Mouse (Mus musculus): ENCODE measurements around the gene Bdh1. TPM values are rescaled to one million over a fixed set of nuclear protein-coding genes. Genes with fewer than 3 reads are reported as not detected.

Gene Bdh1
- polyA plus RNA-seq (2017; shearing (Covaris generic)): 41.2 TPM

DNA sequence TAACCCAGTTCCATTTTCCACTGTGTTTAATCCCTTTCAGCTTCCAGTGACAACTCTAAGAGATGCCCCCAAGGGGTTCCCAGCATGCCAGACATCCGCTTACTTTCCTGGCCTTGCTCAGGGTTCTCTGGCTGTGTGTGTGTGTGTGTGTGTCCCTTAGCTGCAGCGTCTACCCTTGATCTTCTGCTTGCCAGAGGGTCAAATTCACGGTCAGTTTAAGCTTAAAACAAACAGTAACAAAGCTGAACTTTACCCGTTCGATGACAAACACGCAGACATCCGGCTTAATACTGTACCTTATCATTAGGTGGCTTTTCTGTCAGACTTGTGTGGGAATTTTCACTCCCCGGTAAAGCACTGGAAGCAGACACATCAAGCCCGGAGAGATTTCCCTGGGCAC, at the start of gene Bdh1:
Bdh1 (plus strand) TSS at position 281 of the 400 bp plus-strand sequence.

Other genes with a start within 250 kb of the Bdh1 start
- 39.3 TPM for gene Acap2, start 221.0 kb upstream of the Bdh1 start, polyA plus RNA-seq (2017; shearing (Covaris generic))
- gene Ppp1r2, start 147.0 kb upstream of the Bdh1 start, polyA plus RNA-seq (2017; shearing (Covaris generic)): 61.0 TPM
- not detected for gene Apod, start 107.5 kb upstream of the Bdh1 start, polyA plus RNA-seq (2017; shearing (Covaris generic))
- 39.5 TPM for gene Dlg1, start 241.2 kb downstream of the Bdh1 start, polyA plus RNA-seq (2017; shearing (Covaris generic))